Mouse (Mus musculus) 3T3-L1 (cell line): ENCODE results near the gene Gm32717.
"Not testable (repeated sequence)": the region's sequence is repeated elsewhere in the genome, so short reads cannot be mapped to it uniquely, and the experiment has no call there.

Experiments used
- DNase-seq: peaks from one replicate; pipeline ENCODE4 v3.0.0-alpha.2; 2015; ENCODE audit warnings: low read depth, low spot score

The Gm32717 gene

GRCm38 (mm10) chr10:118240680-118241079 lies at the start of gene Gm32717:
Gm32717 (minus strand) TSS chr10:118240780.
- DNase-seq = not testable (repeated sequence)

GRCm38 (mm10) chr10:118283016-118283415 lies 42.4 kb upstream of the Gm32717 start:
- not testable (repeated sequence) for DNase-seq

- not testable (repeated sequence) for DNase-seq
Measured at GRCm38 (mm10) chr10:118282565-118282964, 42.0 kb upstream of the Gm32717 start.

GRCm38 (mm10) chr10:118278069-118278468 lies 37.5 kb upstream of the Gm32717 start:
- DNase-seq = not testable (repeated sequence)

- DNase-seq = not testable (repeated sequence)
Measured at GRCm38 (mm10) chr10:118271416-118271815, 30.8 kb upstream of the Gm32717 start.

- not testable (repeated sequence) for DNase-seq
Measured at GRCm38 (mm10) chr10:118268812-118269211, 28.2 kb upstream of the Gm32717 start.

GRCm38 (mm10) chr10:118258388-118258787 lies 17.8 kb upstream of the Gm32717 start, which contains the start of gene Gm32802:
Gm32802 (plus strand) TSS chr10:118258688.
- DNase-seq = not testable (repeated sequence)

GRCm38 (mm10) chr10:118250852-118251295 lies 10.3 kb upstream of the Gm32717 start:
- peak; percentile 48 for DNase-seq

- peak; percentile 40 for DNase-seq
Measured at GRCm38 (mm10) chr10:118249006-118249595, 8.5 kb upstream of the Gm32717 start.

- DNase-seq = not testable (repeated sequence)
Measured at GRCm38 (mm10) chr10:118232607-118233006, 8.0 kb downstream of the Gm32717 start.

- not testable (repeated sequence) for DNase-seq
Measured at GRCm38 (mm10) chr10:118227629-118228028, 13.0 kb downstream of the Gm32717 start.

- not testable (repeated sequence) for DNase-seq
Measured at GRCm38 (mm10) chr10:118215719-118216393, 24.7 kb downstream of the Gm32717 start.

- no peak for DNase-seq
Measured at GRCm38 (mm10) chr10:118204642-118205041, 35.9 kb downstream of the Gm32717 start, which contains the start of gene Il22. Il22 (plus strand) TSS chr10:118204942.

GRCm38 (mm10) chr10:118195150-118195549 lies 45.4 kb downstream of the Gm32717 start:
- peak; percentile 56 for DNase-seq
